Mouse (Mus musculus) midbrain, embryonic 11.5 days (tissue): ENCODE measurements around the gene Lasp1. TPM values are rescaled to one million over a fixed set of nuclear protein-coding genes. Genes with fewer than 3 reads are reported as not detected.

ENCODE experiments used
- ATAC-seq: fragments of 200-750 bp; cut with Nextera tagmentation; 2 replicates; pipeline ENCODE4 v1.8.0; 2017; ENCODE audit warnings: moderate TSS enrichment, moderate library complexity; ENCODE audit not compliant: low FRiP score
- DNase-seq: peaks from one replicate; pipeline ENCODE4 v3.0.0; 2015; ENCODE audit warnings: low spot score; ENCODE audit errors: missing footprints
- H3K27ac ChIP-seq: fragments of 300-500 bp; sonication (generic); 2 replicates; pipeline ENCODE4 v1.5.1; 2014; ENCODE audit warnings: low read depth, low read length
- H3K27me3 ChIP-seq: fragments of 300-500 bp; sonication (generic); 2 replicates; pipeline ENCODE4 v1.6.1; 2014; ENCODE audit warnings: mild to moderate bottlenecking, low read length, moderate library complexity, mixed read lengths; ENCODE audit not compliant: control insufficient read depth, insufficient read depth
- H3K36me3 ChIP-seq: fragments of 300-500 bp; sonication (generic); 2 replicates; pipeline ENCODE4 v1.6.1; 2014; ENCODE audit warnings: mild to moderate bottlenecking, low read length, moderate library complexity, mixed read lengths; ENCODE audit not compliant: control insufficient read depth, insufficient read depth
- H3K4me1 ChIP-seq: fragments of 300-500 bp; sonication (generic); 2 replicates; pipeline ENCODE4 v1.6.1; 2014; ENCODE audit warnings: low read length; ENCODE audit not compliant: control insufficient read depth, insufficient read depth
- H3K4me2 ChIP-seq: fragments of 300-500 bp; sonication (generic); 2 replicates; pipeline ENCODE4 v1.6.1; 2014; ENCODE audit warnings: mild to moderate bottlenecking, moderate library complexity
- H3K4me3 ChIP-seq: fragments of 300-500 bp; sonication (generic); 2 replicates; pipeline ENCODE4 v1.5.1; 2014; ENCODE audit warnings: low read depth, low read length
- H3K9ac ChIP-seq: fragments of 300-500 bp; sonication (generic); 2 replicates; pipeline ENCODE4 v1.6.1; 2014; ENCODE audit warnings: low read length
- H3K9me3 ChIP-seq: fragments of 300-500 bp; sonication (generic); 2 replicates; pipeline ENCODE4 v1.6.1; 2016; ENCODE audit warnings: low read length; ENCODE audit not compliant: control insufficient read depth
- WGBS: fragments of 180-500 bp; shearing (Covaris S2); extraction: QIAGEN DNeasy Blood & Tissue Kit; methylation state at CpG from one replicate; pipeline ENCODE4 v1.1.7; 2014; 5-methylcytosine and 5-hydroxymethylcytosine counted together
- polyA plus RNA-seq: library from polyadenylated mRNA; unstranded; fragments of >200 nt; fragmentation: Nextera tagmentation; extraction: Ambion mirVana; gene quantifications from 2 replicates; pipeline ENCODE4 v1.2.1, GENCODE M21; 2014

Lasp1 gene
- polyA plus RNA-seq, 1 experiment from 2014 or later, result 59.2 TPM

DNA sequence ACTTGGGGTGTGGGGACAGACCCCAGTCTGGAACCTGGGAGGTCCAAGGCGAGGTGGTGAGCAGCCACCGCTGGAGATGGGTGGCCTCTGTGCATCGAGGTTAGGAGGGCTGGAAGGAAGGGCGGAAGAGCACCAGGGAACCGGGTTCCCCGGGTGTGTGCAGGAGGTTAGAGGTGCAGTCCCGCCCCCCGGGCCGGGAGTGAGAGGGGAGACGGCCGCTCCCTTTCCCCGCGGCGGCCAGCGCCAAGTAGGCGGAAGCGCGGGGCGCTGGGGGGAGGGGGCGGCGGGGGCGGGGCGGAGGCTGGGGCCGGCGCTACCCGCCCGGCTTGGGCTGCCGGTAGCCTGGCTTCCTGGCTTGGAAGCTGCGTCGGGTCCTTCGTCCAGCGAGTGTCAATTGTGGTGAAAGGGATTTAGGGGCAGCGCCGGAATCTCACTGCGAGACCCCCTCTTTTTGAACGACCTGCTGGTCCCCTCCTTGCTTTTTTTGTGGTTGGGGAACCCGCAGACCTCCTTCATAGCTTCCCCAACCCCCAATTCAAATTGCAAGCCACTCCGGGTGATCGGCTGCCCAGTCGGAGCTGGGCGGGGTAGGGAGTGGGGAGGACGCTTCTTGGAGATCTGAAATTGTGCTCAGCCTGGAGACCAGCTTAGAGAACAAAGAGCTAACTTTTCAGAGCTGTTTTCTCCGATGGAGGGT lies 1.3 kb downstream of the Lasp1 start:
- Histone ChIP-seq H3K4me3 (peak overlapping the region; percentile 82), H3K4me2 (peak overlapping the region; percentile 50), H3K9ac (peak overlapping the region; percentile 88), H3K9me3 (no peaks in the 10 kb centered on the region), H3K36me3 (no peaks in the 10 kb centered on the region), H3K4me1 (peaks cover 21% of the 10 kb centered on the region), H3K27ac (peak overlapping the region; percentile 81), H3K27me3 (no peaks in the 10 kb centered on the region)
- under 1% methylated on average over 31 of the region's 43 CpGs for WGBS
- ATAC-seq (peak; percentile 78), DNase-seq (peak; percentile 97)

DNA sequence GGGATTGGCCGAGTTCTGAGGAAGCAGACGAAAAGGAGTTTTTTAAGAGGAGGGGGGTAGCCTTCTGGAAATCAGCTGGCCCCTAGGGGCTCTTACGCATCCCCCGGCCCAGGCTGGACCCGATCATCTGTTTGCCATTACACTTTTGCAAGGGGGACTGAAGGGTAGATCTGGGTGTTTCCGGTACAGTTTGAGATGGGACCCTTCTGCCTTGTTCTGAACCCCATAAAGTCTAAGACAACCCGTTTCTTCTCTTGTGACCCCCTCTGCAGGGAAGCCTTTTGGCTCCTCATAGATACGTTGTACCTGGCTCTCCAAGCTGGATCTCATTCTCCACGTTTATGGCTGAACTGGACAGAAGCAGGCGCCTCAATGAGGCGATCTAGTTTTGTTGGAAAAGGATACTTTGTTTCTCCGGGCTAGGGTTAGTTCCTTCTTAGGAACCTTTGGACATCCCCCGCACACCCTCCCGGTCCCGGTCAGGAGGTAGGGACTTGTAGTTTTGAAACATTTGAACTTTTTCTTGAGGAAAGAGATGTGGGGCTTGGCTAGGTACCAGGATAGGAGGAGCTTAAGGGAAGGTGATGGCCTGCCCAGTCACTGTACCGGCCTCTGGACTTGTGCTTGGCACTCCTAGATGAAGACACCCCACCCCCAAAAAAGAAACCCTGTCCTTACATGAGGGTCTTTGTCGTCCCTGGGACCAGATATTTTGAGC lies 2.0 kb downstream of the Lasp1 start:
- ATAC-seq (no peak), DNase-seq (peak; percentile 95)
- Histone ChIP-seq H3K36me3 (no peaks in the 10 kb centered on the region), H3K27ac (peak overlapping the region; percentile 81), H3K9me3 (no peaks in the 10 kb centered on the region), H3K27me3 (no peaks in the 10 kb centered on the region), H3K9ac (peak overlapping the region; percentile 88), H3K4me2 (peak overlapping the region; percentile 50), H3K4me1 (peaks cover 28% of the 10 kb centered on the region), H3K4me3 (peak overlapping the region; percentile 82)
- WGBS, result 7% methylated on average over 17 of the region's 17 CpGs

DNA sequence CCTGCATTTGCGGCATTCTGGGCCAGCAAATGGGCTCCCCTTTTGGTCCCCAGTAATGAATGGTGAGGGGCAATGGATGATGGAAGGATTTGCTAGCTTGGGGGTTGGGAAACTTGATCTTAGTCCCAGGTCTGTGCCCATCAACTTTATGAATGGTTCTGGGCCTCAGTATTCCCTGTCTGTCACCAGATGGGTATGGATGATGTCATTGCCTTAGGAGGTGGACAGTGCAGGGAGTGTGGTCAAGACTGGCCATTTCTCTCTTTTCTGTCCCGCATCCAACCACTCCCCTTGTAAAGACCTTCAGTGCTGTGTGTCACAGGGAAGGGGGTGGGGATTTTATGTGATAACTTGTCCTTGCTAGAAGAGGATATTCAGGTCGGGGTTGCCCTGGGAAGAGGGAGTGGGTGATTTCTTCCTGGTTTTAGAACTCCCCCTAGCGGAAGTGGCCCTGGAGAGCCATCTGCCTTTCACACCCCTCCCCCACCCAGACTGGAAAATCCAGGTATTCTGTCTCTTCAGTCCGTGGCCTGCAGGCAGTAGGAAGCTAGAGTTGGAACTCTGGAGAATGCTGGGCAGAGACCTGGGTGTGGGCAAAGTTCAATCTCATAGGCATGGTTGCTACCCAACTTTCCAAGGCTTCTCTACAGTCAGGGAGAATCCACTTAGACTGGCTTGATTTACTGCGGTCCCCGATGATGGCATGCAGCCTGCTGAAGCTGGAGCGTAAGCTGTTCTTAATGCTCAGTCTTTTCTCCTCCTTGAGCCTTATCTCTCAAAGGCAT lies 2.8 kb downstream of the Lasp1 start:
- peaks cover 36% of the 10 kb centered on the region for H3K4me1 ChIP-seq
- H3K9ac ChIP-seq, result peak overlapping the region; percentile 88; the same call in 1 of the 2 replicates
- WGBS, result 31% methylated on average over 8 of the region's 8 CpGs
- H3K9me3 ChIP-seq, result no peaks in the 10 kb centered on the region
- peak overlapping the region; percentile 50 for H3K4me2 ChIP-seq
- no peak overlapping the region for H3K27ac ChIP-seq
- no peaks in the 10 kb centered on the region for H3K27me3 ChIP-seq
- peak overlapping the region; percentile 82 for H3K4me3 ChIP-seq
- ATAC-seq (peak; percentile 8; the same call in 1 of the 2 replicates), DNase-seq (peak; percentile 94)
- no peaks in the 10 kb centered on the region for H3K36me3 ChIP-seq

DNA sequence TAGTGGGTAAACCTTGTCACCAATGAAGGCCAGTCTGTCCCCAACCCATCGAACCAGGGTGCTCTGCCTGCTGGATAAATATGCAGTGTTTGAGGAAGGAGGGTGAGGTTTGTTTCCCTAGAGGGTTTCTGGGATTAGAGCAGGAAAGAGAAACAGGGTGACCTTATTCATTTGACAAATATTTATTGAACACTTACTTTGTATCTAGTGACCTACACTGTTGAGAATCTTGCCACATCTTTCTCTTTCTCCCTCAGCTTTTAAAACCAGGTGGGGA lies 3.3 kb downstream of the Lasp1 start:
- Histone ChIP-seq H3K4me1 (peaks cover 38% of the 10 kb centered on the region), H3K9ac (no peak overlapping the region), H3K27me3 (no peaks in the 10 kb centered on the region), H3K4me3 (no peak overlapping the region), H3K4me2 (peak overlapping the region; percentile 50), H3K27ac (no peak overlapping the region), H3K9me3 (no peaks in the 10 kb centered on the region), H3K36me3 (no peaks in the 10 kb centered on the region)
- 42% methylated on average over 1 of the region's 1 CpGs for WGBS
- no peak for ATAC-seq
- DNase-seq, result peak; percentile 69

DNA sequence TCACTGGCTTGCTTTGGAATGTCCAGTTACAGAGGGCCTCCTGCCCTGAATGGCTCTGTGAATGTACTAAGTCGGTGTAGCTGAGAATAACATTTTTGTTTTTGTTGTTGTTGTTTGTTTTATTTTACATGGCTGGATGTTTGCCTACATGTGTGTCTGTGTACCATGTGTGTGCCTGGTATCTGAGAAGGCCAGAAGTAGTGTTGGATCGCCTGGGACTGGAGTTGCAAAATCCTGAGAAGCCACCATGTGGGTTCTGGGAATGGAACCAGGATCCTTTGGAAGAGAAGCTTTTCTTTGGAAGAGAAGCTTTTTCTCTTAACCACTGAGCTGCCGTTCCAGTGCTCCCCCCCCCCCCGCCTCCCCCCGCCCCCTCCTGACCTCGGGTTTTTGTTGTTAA lies 3.7 kb downstream of the Lasp1 start:
- peaks cover 40% of the 10 kb centered on the region for H3K4me1 ChIP-seq

DNA sequence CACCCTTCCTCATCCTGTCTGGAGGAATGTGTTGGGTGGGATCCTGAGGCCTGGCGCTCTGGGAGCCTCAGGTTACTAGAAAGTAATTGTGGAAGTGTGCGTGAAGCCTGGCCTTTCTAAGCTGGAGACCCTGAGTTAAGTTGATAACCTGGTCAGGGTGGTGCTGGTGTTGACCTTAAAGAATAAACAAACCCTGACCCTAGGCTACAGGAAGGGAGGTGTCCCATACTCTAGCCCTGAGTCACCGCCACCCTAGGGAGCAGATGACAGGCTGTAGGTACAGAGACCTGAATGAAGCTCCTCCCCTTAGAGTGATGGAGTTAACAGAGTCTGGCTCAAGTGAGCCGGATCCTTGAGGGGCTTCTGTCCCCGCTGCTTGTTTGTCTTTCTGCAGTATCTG lies 5.0 kb downstream of the Lasp1 start:
- Histone ChIP-seq H3K27me3 (no peaks in the 10 kb centered on the region), H3K27ac (no peak overlapping the region), H3K9me3 (no peaks in the 10 kb centered on the region), H3K36me3 (no peaks in the 10 kb centered on the region), H3K4me2 (no peak overlapping the region), H3K4me3 (no peak overlapping the region), H3K9ac (no peak overlapping the region), H3K4me1 (peaks cover 52% of the 10 kb centered on the region)
- DNase-seq (no peak), ATAC-seq (no peak)
- 90% methylated on average over 5 of the region's 5 CpGs for WGBS

More for the DNA sequence above, 3.7 kb downstream of the Lasp1 start:
- no peak overlapping the region for H3K4me2 ChIP-seq
- H3K27me3 ChIP-seq, result no peaks in the 10 kb centered on the region
- no peak overlapping the region for H3K4me3 ChIP-seq
- WGBS, result 60% methylated on average over 4 of the region's 6 CpGs
- no peaks in the 10 kb centered on the region for H3K36me3 ChIP-seq
- H3K9ac ChIP-seq, result no peak overlapping the region
- H3K9me3 ChIP-seq, result no peaks in the 10 kb centered on the region
- DNase-seq (peak; percentile 77), ATAC-seq (no peak)
- no peak overlapping the region for H3K27ac ChIP-seq

DNA sequence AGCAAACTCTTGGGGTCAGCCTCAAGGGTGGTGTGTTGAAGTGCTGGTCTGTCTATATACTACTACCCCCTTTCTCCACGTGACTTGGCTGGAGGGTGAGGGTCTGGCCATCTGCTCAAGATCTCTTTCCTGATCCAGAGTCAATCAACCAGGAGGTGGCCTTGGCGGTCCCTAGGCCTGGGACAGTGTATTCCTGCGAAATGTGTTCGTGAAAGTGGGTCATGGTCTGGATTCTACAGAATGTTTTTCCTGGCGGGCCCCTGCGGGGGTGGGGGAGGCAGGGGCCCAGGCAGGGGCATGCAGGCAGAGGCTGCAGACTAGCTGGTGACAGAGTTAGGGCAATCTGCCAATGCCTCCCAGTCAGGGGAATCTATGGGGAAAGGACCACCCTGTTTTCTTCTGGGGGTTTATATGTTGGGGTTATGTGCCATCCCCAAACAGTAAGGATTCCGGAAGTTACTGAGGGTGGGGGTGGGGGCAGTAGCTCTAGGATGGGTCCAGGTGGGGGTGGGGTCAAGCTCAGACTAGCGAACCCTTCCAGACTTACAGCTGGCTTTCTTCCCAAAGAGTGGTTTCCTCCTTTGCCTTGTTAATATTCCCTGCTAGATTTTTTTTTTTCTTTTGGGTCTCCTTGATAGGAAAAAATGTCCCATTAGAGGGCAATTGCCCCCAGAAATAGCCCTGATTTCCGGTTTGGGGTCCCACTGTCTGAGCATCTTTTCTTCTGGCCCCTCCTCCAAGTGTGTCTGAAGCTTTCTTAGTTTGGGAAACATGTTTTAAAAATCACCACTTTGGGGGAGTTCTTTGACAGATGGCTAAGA lies 6.3 kb downstream of the Lasp1 start:
- no peak overlapping the region for H3K9ac ChIP-seq

DNA sequence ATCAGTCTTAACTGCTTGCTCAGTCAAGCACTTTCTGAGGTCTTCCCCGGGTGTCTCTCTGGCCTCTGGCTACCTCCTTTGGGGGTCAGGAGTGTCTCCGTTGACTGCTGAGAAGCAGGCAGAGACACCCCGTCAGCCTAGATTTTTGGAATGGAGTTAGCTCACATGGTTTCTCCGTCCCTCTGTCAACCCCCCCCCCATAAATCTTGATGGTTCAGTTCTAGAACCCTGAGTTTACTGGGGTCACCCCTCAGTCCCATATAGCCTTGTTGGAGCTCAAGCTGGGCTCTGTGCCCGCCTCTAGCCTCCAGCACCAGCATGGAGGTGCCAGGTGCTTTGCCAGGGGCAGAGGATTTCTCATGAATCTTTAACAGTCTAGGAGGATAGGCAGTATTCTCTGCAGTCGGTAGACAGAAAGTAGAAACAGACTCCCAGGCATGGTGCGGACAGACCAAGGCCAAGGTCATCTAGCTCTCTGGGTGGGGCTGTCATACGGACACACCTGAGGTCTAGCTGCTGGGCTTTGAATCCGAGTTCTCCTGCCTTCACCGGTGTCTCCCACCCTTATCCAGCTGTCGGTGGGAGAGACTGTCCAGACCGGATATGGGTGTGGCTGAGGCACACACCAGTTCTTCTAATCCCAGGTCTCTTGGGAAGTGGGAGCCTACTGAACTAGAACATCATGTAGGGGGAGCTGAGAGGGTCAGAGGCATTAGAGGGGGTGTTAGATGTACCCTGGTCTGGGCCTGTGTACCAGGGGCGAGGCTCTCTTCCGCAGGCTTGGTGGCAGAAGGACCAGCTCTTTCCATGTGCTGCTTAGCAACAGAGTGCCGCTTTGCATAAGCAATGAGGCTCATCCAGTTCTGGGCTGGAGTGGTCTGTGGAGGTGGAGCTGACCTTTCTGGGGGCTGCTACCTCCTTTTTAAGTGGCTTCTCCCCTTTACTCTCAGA lies 7.1 kb downstream of the Lasp1 start:
- no peaks in the 10 kb centered on the region for H3K9me3 ChIP-seq
- H3K4me3 ChIP-seq, result no peak overlapping the region
- peaks cover 57% of the 10 kb centered on the region for H3K4me1 ChIP-seq
- no peaks in the 10 kb centered on the region for H3K27me3 ChIP-seq
- ATAC-seq (peak; percentile 74), DNase-seq (peak; percentile 89)
- H3K4me2 ChIP-seq, result no peak overlapping the region
- no peak overlapping the region for H3K9ac ChIP-seq
- WGBS, result 49% methylated on average over 15 of the region's 15 CpGs
- H3K27ac ChIP-seq, result no peak overlapping the region
- H3K36me3 ChIP-seq, result no peaks in the 10 kb centered on the region

More for the DNA sequence above, 6.3 kb downstream of the Lasp1 start:
- peaks cover 52% of the 10 kb centered on the region for H3K4me1 ChIP-seq
- no peak overlapping the region for H3K4me3 ChIP-seq
- no peaks in the 10 kb centered on the region for H3K9me3 ChIP-seq
- H3K4me2 ChIP-seq, result no peak overlapping the region
- no peaks in the 10 kb centered on the region for H3K36me3 ChIP-seq
- ATAC-seq, result no peak
- DNase-seq, result peak; percentile 84
- H3K27ac ChIP-seq, result no peak overlapping the region
- no peaks in the 10 kb centered on the region for H3K27me3 ChIP-seq
- WGBS, result 48% methylated on average over 9 of the region's 9 CpGs
